Mouse (Mus musculus) ES-E14 (cell line): ENCODE data around the gene Gm4881.

ENCODE experiments used
- CHD2 ChIP-seq: IDR thresholded peaks from 2 replicates; pipeline ENCODE4 v1.6.1; 2014; ENCODE audit warnings: mild to moderate bottlenecking, low read depth, low read length, inconsistent platforms
- HCFC1 ChIP-seq: IDR thresholded peaks from 2 replicates; pipeline ENCODE4 v1.6.1; 2012; ENCODE audit warnings: low read length, inconsistent platforms, borderline replicate concordance; ENCODE audit not compliant: insufficient read depth
- MAFK ChIP-seq: IDR thresholded peaks from 2 replicates; pipeline ENCODE4 v1.6.1; 2014; ENCODE audit warnings: mild to moderate bottlenecking, low read depth, low read length, inconsistent platforms; ENCODE audit not compliant: insufficient read depth
- ZC3H11A ChIP-seq: IDR thresholded peaks from 2 replicates; pipeline ENCODE4 v1.6.1; 2012; ENCODE audit warnings: low read depth, mild to moderate bottlenecking, inconsistent platforms, low read length, borderline replicate concordance
- ZNF384 ChIP-seq: IDR thresholded peaks from 2 replicates; pipeline ENCODE4 v1.6.1; 2012; ENCODE audit warnings: low read depth, low read length, inconsistent platforms

GRCm38 (mm10) chr7:24985799-24986198 lies 41.5 kb upstream of the Gm4881 start:
- TF ChIP-seq MAFK: no peak
- TF ChIP-seq CHD2: no peak
- no peak for TF ChIP-seq ZNF384
- TF ChIP-seq ZC3H11A: no peak
- no peak for TF ChIP-seq HCFC1
